Mouse (Mus musculus) skeletal muscle tissue, adult 2 months (tissue): ENCODE measurements around the gene Tab2.
"Not testable (repeated sequence)": the region's sequence is repeated elsewhere in the genome, so short reads cannot be mapped to it uniquely, and the experiment has no call there.

Experiments
- DNase-seq: peaks from one replicate; pipeline ENCODE4 v3.0.0-alpha.2; 2012; ENCODE audit warnings: low read depth, low spot score

Gene Tab2

GRCm38 (mm10) chr10:7888256-7888868 lies 67.7 kb downstream of the Tab2 start:
- no peak for DNase-seq

GRCm38 (mm10) chr10:7883524-7883923 lies 72.5 kb downstream of the Tab2 start:
- peak; percentile 62 for DNase-seq

GRCm38 (mm10) chr10:7881971-7882370 lies 74.1 kb downstream of the Tab2 start:
- DNase-seq = no peak

- DNase-seq = not testable (repeated sequence)
Observed at GRCm38 (mm10) chr10:7880283-7880682, 75.7 kb downstream of the Tab2 start.

- no peak for DNase-seq
Observed at GRCm38 (mm10) chr10:7874194-7874593, 81.8 kb downstream of the Tab2 start.

GRCm38 (mm10) chr10:7871381-7872020 lies 84.5 kb downstream of the Tab2 start:
- DNase-seq = no peak

- DNase-seq = peak; percentile 38
Observed at GRCm38 (mm10) chr10:7870571-7871315, 85.3 kb downstream of the Tab2 start.

- DNase-seq = no peak
Observed at GRCm38 (mm10) chr10:7869746-7870145, 86.3 kb downstream of the Tab2 start.

GRCm38 (mm10) chr10:7867666-7868030 lies 88.4 kb downstream of the Tab2 start:
- DNase-seq = no peak

GRCm38 (mm10) chr10:7866762-7867665 lies 89.0 kb downstream of the Tab2 start:
- DNase-seq = no peak

GRCm38 (mm10) chr10:7864806-7865205 lies 91.2 kb downstream of the Tab2 start:
- DNase-seq = no peak

- no peak for DNase-seq
Observed at GRCm38 (mm10) chr10:7864184-7864583, 91.8 kb downstream of the Tab2 start.

GRCm38 (mm10) chr10:7863411-7863810 lies 92.6 kb downstream of the Tab2 start:
- no peak for DNase-seq

- DNase-seq = no peak
Observed at GRCm38 (mm10) chr10:7861937-7862657, 93.9 kb downstream of the Tab2 start.

- DNase-seq = no peak
Observed at GRCm38 (mm10) chr10:7861259-7861936, 94.6 kb downstream of the Tab2 start.

- no peak for DNase-seq
Observed at GRCm38 (mm10) chr10:7860494-7860893, 95.5 kb downstream of the Tab2 start.
